Comparison of ENCODE assay signal across 14 mouse cellular contexts in the genomic region with DNA sequence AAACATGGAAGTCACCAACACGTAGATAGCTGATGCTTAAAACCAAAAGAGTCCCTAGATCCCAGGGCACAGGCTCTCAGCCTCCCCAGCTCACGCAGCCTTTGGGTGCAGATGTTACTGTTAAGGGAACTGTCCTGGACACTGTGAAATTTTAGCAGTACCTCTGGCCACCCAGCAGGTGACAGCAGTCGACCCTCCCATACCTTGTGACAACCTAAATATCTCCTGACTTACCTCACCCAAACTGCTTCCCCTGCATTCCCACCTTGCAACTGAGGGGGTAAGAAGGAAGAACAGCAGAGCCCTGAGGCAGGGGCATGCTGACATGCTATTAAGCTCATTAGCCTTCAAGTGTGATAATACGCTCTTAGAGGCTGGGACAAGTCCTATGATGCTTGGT. TPM values are rescaled to one million over a fixed set of nuclear protein-coding genes. Genes with fewer than 3 reads are reported as not detected.
A peak's percentile ranks its signal among the peaks of the same experiment; 100 is the strongest.
DNase-seq lines count a peak whose midpoint lies in the region; ATAC-seq and TF ChIP-seq lines count a peak whose summit lies in the region.
"Had no signal": no experiment of that assay in that cellular context is flagged by ENCODE, and none has a peak within 500 bp of the region (broad histone marks: within the 10 kb centered on the region; RNA-seq: fewer than 3 reads in every experiment).

No protein-coding gene starts in this region.

- WGBS in hindbrain, postnatal 0 days = 64% methylated on average over 4 of the region's 4 CpGs
- WGBS in hindbrain, embryonic 14.5 days = 58% methylated on average over 4 of the region's 4 CpGs
- 61% methylated on average over 4 of the region's 4 CpGs for WGBS in midbrain, embryonic 12.5 days
- 56% methylated on average over 4 of the region's 4 CpGs for WGBS in midbrain, embryonic 15.5 days

- H3K4me1 ChIP-seq in hindbrain, postnatal 0 days (ENCODE audit: insufficient read depth, low read length) = peaks cover 9% of the 10 kb centered on the region
- peaks cover 13% of the 10 kb centered on the region; the same call in 1 of the 2 replicates for H3K4me1 ChIP-seq in hindbrain, embryonic 14.5 days (replicated peaks; ENCODE audit: control insufficient read depth, insufficient read depth, low read length)
- H3K4me1 ChIP-seq in midbrain, embryonic 12.5 days = peaks cover 18% of the 10 kb centered on the region
- peaks cover 13% of the 10 kb centered on the region; the same call in 1 of the 2 replicates for H3K4me1 ChIP-seq in midbrain, embryonic 15.5 days
- H3K4me1 ChIP-seq in MEL (ENCODE audit: control insufficient read depth in 1 of 2, insufficient read depth in 2 of 2, low read length in 2 of 2) = peaks cover 3 to 20% of the 10 kb centered on the region in 2 experiments; a peak in 3 of 4 replicates

- DNase-seq in hindbrain, postnatal 0 days (ENCODE audit: low spot score) = no peak
- DNase-seq in hindbrain, embryonic 14.5 days (ENCODE audit: low spot score) = no peak
- peak; percentile 64 for DNase-seq in MEL (ENCODE audit: low read depth, low spot score)
- DNase-seq in frontal cortex, postnatal 14 days (ENCODE audit: low spot score in 2 of 2) = no peak
- DNase-seq: adrenal gland, postnatal 14 days; cerebellum, postnatal 25 days; kidney, adult 9 months had no signal

- TF ChIP-seq CTCF in hindbrain, postnatal 0 days (IDR thresholded peaks at IDR 0.05; ENCODE audit: low read depth) = peak; percentile 62
- peak; percentile 51 to 63 (median 60) for TF ChIP-seq CTCF in MEL (IDR thresholded peaks at IDR 0.05 in 2 of 3, conservative IDR thresholded peaks at IDR 0.05 in 1 of 3; ENCODE audit: control insufficient read depth in 1 of 3, insufficient read depth in 1 of 3, low read depth in 2 of 3, low read length in 3 of 3, poor library complexity in 1 of 3, severe bottlenecking in 1 of 3)

- peak; percentile 49 for TF ChIP-seq RAD21 in MEL (IDR thresholded peaks at IDR 0.05; ENCODE audit: low read depth, low read length)

- no peak for TF ChIP-seq POLR2A in MEL (IDR thresholded peaks at IDR 0.05; ENCODE audit: control insufficient read depth in 1 of 2, insufficient read depth in 1 of 2, low read depth in 1 of 2, low read length in 2 of 2, poor library complexity in 1 of 2)

- H3K4me3 ChIP-seq in hindbrain, postnatal 0 days (ENCODE audit: low read length) = no peak overlapping the region
- H3K4me3 ChIP-seq in hindbrain, embryonic 14.5 days (replicated peaks; ENCODE audit: low read length) = no peak overlapping the region
- no peak overlapping the region for H3K4me3 ChIP-seq in midbrain, embryonic 12.5 days
- H3K4me3 ChIP-seq in midbrain, embryonic 15.5 days = no peak overlapping the region
- H3K4me3 ChIP-seq in MEL (ENCODE audit: control insufficient read depth in 1 of 2, insufficient read depth in 1 of 2, low read depth in 2 of 2, low read length in 2 of 2) = no peak overlapping the region
- H3K4me3 ChIP-seq: stomach, embryonic 15.5 days had no signal

- H3K27me3 ChIP-seq in hindbrain, postnatal 0 days (ENCODE audit: insufficient read depth, low read length) = no peaks in the 10 kb centered on the region
- no peaks in the 10 kb centered on the region for H3K27me3 ChIP-seq in hindbrain, embryonic 14.5 days (ENCODE audit: control insufficient read depth, insufficient read depth, low read length)
- no peaks in the 10 kb centered on the region for H3K27me3 ChIP-seq in midbrain, embryonic 12.5 days
- no peaks in the 10 kb centered on the region for H3K27me3 ChIP-seq in midbrain, embryonic 15.5 days (replicated peaks)
- H3K27me3 ChIP-seq in MEL (ENCODE audit: control insufficient read depth in 1 of 2, insufficient read depth in 2 of 2, low read length in 2 of 2) = no peaks in the 10 kb centered on the region
- H3K27me3 ChIP-seq: stomach, embryonic 15.5 days had no signal

- TF ChIP-seq EP300 in MEL (IDR thresholded peaks at IDR 0.05; ENCODE audit: low read depth in 1 of 2, low read length in 2 of 2) = no peak

- no peak overlapping the region for H3K9ac ChIP-seq in hindbrain, postnatal 0 days (replicated peaks; ENCODE audit: low read length)
- no peak overlapping the region for H3K9ac ChIP-seq in hindbrain, embryonic 14.5 days
- H3K9ac ChIP-seq in midbrain, embryonic 12.5 days (replicated peaks) = no peak overlapping the region
- H3K9ac ChIP-seq in midbrain, embryonic 15.5 days = no peak overlapping the region
- no peak overlapping the region for H3K9ac ChIP-seq in MEL (ENCODE audit: control insufficient read depth, low read depth, low read length, poor library complexity, severe bottlenecking)
- H3K9ac ChIP-seq: stomach, embryonic 15.5 days had no signal

- no peaks in the 10 kb centered on the region for H3K36me3 ChIP-seq in hindbrain, postnatal 0 days (ENCODE audit: insufficient read depth, low read length)
- H3K36me3 ChIP-seq in hindbrain, embryonic 14.5 days (replicated peaks; ENCODE audit: control insufficient read depth, insufficient read depth) = no peaks in the 10 kb centered on the region
- H3K36me3 ChIP-seq in midbrain, embryonic 12.5 days = no peaks in the 10 kb centered on the region
- no peaks in the 10 kb centered on the region for H3K36me3 ChIP-seq in midbrain, embryonic 15.5 days (replicated peaks)
- H3K36me3 ChIP-seq in MEL (ENCODE audit: control insufficient read depth in 1 of 2, insufficient read depth in 2 of 2, low read length in 2 of 2) = peaks cover 0 to 2% of the 10 kb centered on the region in 2 experiments; a peak in 2 of 4 replicates
- H3K36me3 ChIP-seq: stomach, embryonic 15.5 days had no signal

- peak; percentile 25; the same call in 1 of the 2 replicates for ATAC-seq in hindbrain, postnatal 0 days
- no peak for ATAC-seq in hindbrain, embryonic 14.5 days (ENCODE audit: low FRiP score)
- no peak for ATAC-seq in midbrain, embryonic 12.5 days (ENCODE audit: low FRiP score, low read depth)
- ATAC-seq in midbrain, embryonic 15.5 days (replicated peaks) = no peak; the same call in 1 of the 2 replicates
- peak; percentile 51 for ATAC-seq in megakaryocyte-erythroid progenitor cell, adult 5-6 weeks (replicated peaks; ENCODE audit: low FRiP score, low TSS enrichment, poor library complexity, severe bottlenecking)

- H3K27ac ChIP-seq in hindbrain, postnatal 0 days = no peak overlapping the region
- no peak overlapping the region for H3K27ac ChIP-seq in hindbrain, embryonic 14.5 days
- 0 out of 2 replicates have a peak overlapping the region, but pooled peaks have one; percentile 21 for H3K27ac ChIP-seq in midbrain, embryonic 12.5 days (replicated peaks)
- H3K27ac ChIP-seq in midbrain, embryonic 15.5 days = no peak overlapping the region
- H3K27ac ChIP-seq in MEL (ENCODE audit: control insufficient read depth, low read depth, low read length) = no peak overlapping the region
- H3K27ac ChIP-seq: stomach, embryonic 15.5 days had no signal

- H3K4me2 ChIP-seq in hindbrain, postnatal 0 days (ENCODE audit: low read depth, low read length) = no peak overlapping the region
- H3K4me2 ChIP-seq in hindbrain, embryonic 14.5 days (replicated peaks) = no peak overlapping the region
- H3K4me2 ChIP-seq in midbrain, embryonic 12.5 days (replicated peaks) = no peak overlapping the region
- H3K4me2 ChIP-seq in midbrain, embryonic 15.5 days = no peak overlapping the region

- H3K79me2 ChIP-seq in MEL (ENCODE audit: control insufficient read depth, insufficient read depth, low read length, poor library complexity) = no peaks in the 10 kb centered on the region

- no peaks in the 10 kb centered on the region for H3K9me3 ChIP-seq in hindbrain, postnatal 0 days (ENCODE audit: low read length)
- H3K9me3 ChIP-seq in hindbrain, embryonic 14.5 days (ENCODE audit: control insufficient read depth, low read length) = no peaks in the 10 kb centered on the region
- no peaks in the 10 kb centered on the region for H3K9me3 ChIP-seq in midbrain, embryonic 12.5 days
- no peaks in the 10 kb centered on the region for H3K9me3 ChIP-seq in midbrain, embryonic 15.5 days
- H3K9me3 ChIP-seq in MEL (replicated peaks; ENCODE audit: insufficient read depth, low read length) = no peaks in the 10 kb centered on the region
- H3K9me3 ChIP-seq: stomach, embryonic 15.5 days had no signal

RNA-seq across cellular contexts. Expression of a gene that starts 1.6 kb away (rescaled TPM):
- total RNA-seq in hindbrain, postnatal 0 days (2014; rRNA removed) = not detected in 2 replicates
- 0.08 TPM in 1 of 2 replicates, not detected in the other for polyA plus RNA-seq in hindbrain, postnatal 0 days (2015; fragmentation: Nextera tagmentation; extraction: Ambion mirVana)
- polyA plus RNA-seq in hindbrain, embryonic 14.5 days (2014; fragmentation: Nextera tagmentation; extraction: Ambion mirVana) = not detected in 2 replicates
- not detected in 2 replicates for polyA plus RNA-seq in midbrain, embryonic 12.5 days (2016; fragmentation: Nextera tagmentation; extraction: Ambion mirVana)
- 0.17 TPM in 1 of 2 replicates, not detected in the other for polyA plus RNA-seq in midbrain, embryonic 15.5 days (2015; fragmentation: Nextera tagmentation; extraction: Ambion mirVana)
- not detected in 2 replicates for total RNA-seq in MEL (2012; rRNA removed)
- polyA plus RNA-seq in MEL (2012; ENCODE audit: insufficient read depth in 1 of 2, insufficient read length in 2 of 2, low read depth in 1 of 2, low replicate concordance in 2 of 2, missing spikeins in 1 of 2) = not detected
- total RNA-seq in megakaryocyte-erythroid progenitor cell, adult 5-6 weeks (2014; fragmentation: Nextera tagmentation) = not detected in 2 replicates
- not detected in 2 replicates for total RNA-seq in megakaryocyte-erythroid progenitor cell, adult 5-6 weeks (2017)
- total RNA-seq: gastrocnemius, postnatal 4 days; heart, postnatal 25 days had no signal
- polyA plus RNA-seq: neural tube, embryonic 11.5 days had no signal

RNA-seq across cellular contexts. Expression of a gene that starts 10.4 kb away (rescaled TPM):
- not detected in 2 replicates for total RNA-seq in hindbrain, postnatal 0 days (2014; rRNA removed)
- 1.4 TPM in 1 of 2 replicates, not detected in the other for polyA plus RNA-seq in hindbrain, postnatal 0 days (2015; fragmentation: Nextera tagmentation; extraction: Ambion mirVana)
- not detected in 2 replicates for polyA plus RNA-seq in hindbrain, embryonic 14.5 days (2014; fragmentation: Nextera tagmentation; extraction: Ambion mirVana)
- polyA plus RNA-seq in midbrain, embryonic 12.5 days (2016; fragmentation: Nextera tagmentation; extraction: Ambion mirVana) = not detected in 2 replicates
- polyA plus RNA-seq in midbrain, embryonic 15.5 days (2015; fragmentation: Nextera tagmentation; extraction: Ambion mirVana) = not detected in 2 replicates
- total RNA-seq in MEL (2012; rRNA removed) = not detected in 2 replicates
- not detected for polyA plus RNA-seq in MEL (2012; ENCODE audit: insufficient read depth in 1 of 2, insufficient read length in 2 of 2, low read depth in 1 of 2, low replicate concordance in 2 of 2, missing spikeins in 1 of 2)
- not detected in 2 replicates for total RNA-seq in megakaryocyte-erythroid progenitor cell, adult 5-6 weeks (2014; fragmentation: Nextera tagmentation)
- total RNA-seq in megakaryocyte-erythroid progenitor cell, adult 5-6 weeks (2017) = not detected in 2 replicates
- total RNA-seq: adrenal gland, postnatal 14 days; gastrocnemius, postnatal 4 days; heart, postnatal 25 days had no signal
- polyA plus RNA-seq: neural tube, embryonic 11.5 days; stomach, embryonic 15.5 days had no signal

RNA-seq across cellular contexts. Expression of a gene that starts 39.1 kb away (rescaled TPM):
- 0.58 and 1.1 TPM in 2 replicates for total RNA-seq in hindbrain, postnatal 0 days (2014; rRNA removed)
- 1.6 and 1.7 TPM in 2 replicates for polyA plus RNA-seq in hindbrain, postnatal 0 days (2015; fragmentation: Nextera tagmentation; extraction: Ambion mirVana)
- 7.3 and 11.1 TPM in 2 replicates for polyA plus RNA-seq in hindbrain, embryonic 14.5 days (2014; fragmentation: Nextera tagmentation; extraction: Ambion mirVana)
- not detected in 2 replicates for polyA plus RNA-seq in midbrain, embryonic 12.5 days (2016; fragmentation: Nextera tagmentation; extraction: Ambion mirVana)
- 0.18 TPM in 1 of 2 replicates, not detected in the other for polyA plus RNA-seq in midbrain, embryonic 15.5 days (2015; fragmentation: Nextera tagmentation; extraction: Ambion mirVana)
- total RNA-seq in MEL (2012; rRNA removed) = 6.9 and 7.1 TPM in 2 replicates
- polyA plus RNA-seq in MEL (2012; ENCODE audit: insufficient read depth in 1 of 2, insufficient read length in 2 of 2, low read depth in 1 of 2, low replicate concordance in 2 of 2, missing spikeins in 1 of 2) = 10 to 100 TPM in 1 of 2 experiments, not detected in 1; 16.8 TPM
- not detected in 2 replicates for total RNA-seq in megakaryocyte-erythroid progenitor cell, adult 5-6 weeks (2014; fragmentation: Nextera tagmentation)
- not detected in 2 replicates for total RNA-seq in megakaryocyte-erythroid progenitor cell, adult 5-6 weeks (2017)
- total RNA-seq: gastrocnemius, postnatal 4 days had no signal
- polyA plus RNA-seq: neural tube, embryonic 11.5 days had no signal

RNA-seq across cellular contexts. Expression of a gene that starts 52.1 kb away (rescaled TPM):
- 36.7 and 49.7 TPM in 2 replicates for total RNA-seq in hindbrain, postnatal 0 days (2014; rRNA removed)
- polyA plus RNA-seq in hindbrain, postnatal 0 days (2015; fragmentation: Nextera tagmentation; extraction: Ambion mirVana) = 27.4 and 29.6 TPM in 2 replicates
- polyA plus RNA-seq in hindbrain, embryonic 14.5 days (2014; fragmentation: Nextera tagmentation; extraction: Ambion mirVana) = 20.3 TPM in 2 replicates
- polyA plus RNA-seq in midbrain, embryonic 12.5 days (2016; fragmentation: Nextera tagmentation; extraction: Ambion mirVana) = 3.8 and 3.9 TPM in 2 replicates
- 20.0 and 21.9 TPM in 2 replicates for polyA plus RNA-seq in midbrain, embryonic 15.5 days (2015; fragmentation: Nextera tagmentation; extraction: Ambion mirVana)
- 0.08 TPM in 1 of 2 replicates, not detected in the other for total RNA-seq in MEL (2012; rRNA removed)
- under 1 TPM in 1 of 2 experiments, not detected in 1; 0.06 TPM for polyA plus RNA-seq in MEL (2012; ENCODE audit: insufficient read depth in 1 of 2, insufficient read length in 2 of 2, low read depth in 1 of 2, low replicate concordance in 2 of 2, missing spikeins in 1 of 2)
- not detected in 2 replicates for total RNA-seq in megakaryocyte-erythroid progenitor cell, adult 5-6 weeks (2014; fragmentation: Nextera tagmentation)
- not detected in 2 replicates for total RNA-seq in megakaryocyte-erythroid progenitor cell, adult 5-6 weeks (2017)

Comparison
In these comparisons a context has a peak if more than half of its experiments do, and no peak if none do; other contexts are left out.
1. ATAC-seq: peak in hindbrain, postnatal 0 days (single experiment) and megakaryocyte-erythroid progenitor cell, adult 5-6 weeks (single experiment); none in hindbrain, embryonic 14.5 days (single experiment), midbrain, embryonic 12.5 days (single experiment) and midbrain, embryonic 15.5 days (single experiment).